Mouse (Mus musculus) embryonic facial prominence, embryonic 14.5 days (tissue): ENCODE measurements around the gene Olfr993. TPM values are rescaled to one million over a fixed set of nuclear protein-coding genes. Genes with fewer than 3 reads are reported as not detected.

ENCODE experiments used
- ATAC-seq: fragments of 200-750 bp; cut with Nextera tagmentation; 2 replicates; pipeline ENCODE4 v1.8.0; 2017; ENCODE audit warnings: low read depth, moderate number of reproducible peaks, moderate TSS enrichment
- DNase-seq: peaks from one replicate; pipeline ENCODE4 v3.0.0-alpha.2; 2015; ENCODE audit warnings: low spot score
- H3K27ac ChIP-seq: fragments of 300-500 bp; sonication (generic); replicated peaks from 2 replicates; pipeline ENCODE4 v1.5.1; 2014; ENCODE audit warnings: low read depth, mild to moderate bottlenecking, low read length, moderate library complexity
- H3K27me3 ChIP-seq: fragments of 300-500 bp; sonication (generic); replicated peaks from 2 replicates; pipeline ENCODE4 v1.6.1; 2014; ENCODE audit warnings: low read length; ENCODE audit not compliant: control insufficient read depth, insufficient read depth
- H3K36me3 ChIP-seq: fragments of 300-500 bp; sonication (generic); 2 replicates; pipeline ENCODE4 v1.6.1; 2014; ENCODE audit warnings: low read length, mixed read lengths; ENCODE audit not compliant: control insufficient read depth, insufficient read depth
- H3K4me1 ChIP-seq: fragments of 300-500 bp; sonication (generic); 2 replicates; pipeline ENCODE4 v1.6.1; 2014; ENCODE audit warnings: antibody characterized with exemption, low read length; ENCODE audit not compliant: control insufficient read depth, insufficient read depth
- H3K4me2 ChIP-seq: fragments of 300-500 bp; sonication (generic); 2 replicates; pipeline ENCODE4 v1.6.1; 2014; ENCODE audit warnings: low read depth, mild to moderate bottlenecking, low read length, moderate library complexity, mixed read lengths
- H3K4me3 ChIP-seq: fragments of 300-500 bp; sonication (generic); 2 replicates; pipeline ENCODE4 v1.5.1; 2014; ENCODE audit warnings: low read depth, mild to moderate bottlenecking, low read length
- H3K9ac ChIP-seq: fragments of 300-500 bp; sonication (generic); 2 replicates; pipeline ENCODE4 v1.6.1; 2014; ENCODE audit warnings: low read depth, mild to moderate bottlenecking, low read length, moderate library complexity, mixed read lengths
- H3K9me3 ChIP-seq: fragments of 300-500 bp; sonication (generic); 2 replicates; pipeline ENCODE4 v1.6.1; 2016; ENCODE audit warnings: low read length; ENCODE audit not compliant: control insufficient read depth
- WGBS: fragments of 180-500 bp; shearing (Covaris S2); extraction: QIAGEN DNeasy Blood & Tissue Kit; methylation state at CpG from one replicate; pipeline ENCODE4 v1.1.7; 2014; 5-methylcytosine and 5-hydroxymethylcytosine counted together
- polyA plus RNA-seq: library from polyadenylated mRNA; unstranded; fragments of >200 nt; fragmentation: Nextera tagmentation; extraction: Ambion mirVana; gene quantifications from 2 replicates; pipeline ENCODE4 v1.2.1, GENCODE M21; 2014

Gene Olfr993
- polyA plus RNA-seq = not detected in 2 replicates

DNA sequence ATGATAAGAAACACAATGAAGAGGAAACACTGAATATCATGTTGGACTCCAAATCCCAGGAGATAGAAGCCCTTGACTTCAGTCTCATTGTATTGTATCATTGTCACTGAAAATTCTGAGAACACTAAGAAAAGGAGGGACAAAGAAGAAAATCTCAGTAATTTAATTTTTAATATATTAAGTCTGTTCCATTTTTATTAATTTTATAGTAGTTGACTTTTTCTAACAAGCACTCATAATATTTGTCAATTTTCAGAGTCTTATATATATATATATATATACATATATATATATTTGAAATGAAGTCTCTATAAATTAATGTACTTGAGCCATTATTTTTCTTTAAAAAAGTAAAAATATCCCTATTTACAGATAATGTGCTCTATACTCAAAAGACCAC, at the start of gene Olfr993:
Gene Olfr993, minus strand, starts transcription at position 101 of the 400 bp plus-strand sequence.
- no peak for DNase-seq
- no peak within 1 kb of the TSS for H3K27ac ChIP-seq

DNA sequence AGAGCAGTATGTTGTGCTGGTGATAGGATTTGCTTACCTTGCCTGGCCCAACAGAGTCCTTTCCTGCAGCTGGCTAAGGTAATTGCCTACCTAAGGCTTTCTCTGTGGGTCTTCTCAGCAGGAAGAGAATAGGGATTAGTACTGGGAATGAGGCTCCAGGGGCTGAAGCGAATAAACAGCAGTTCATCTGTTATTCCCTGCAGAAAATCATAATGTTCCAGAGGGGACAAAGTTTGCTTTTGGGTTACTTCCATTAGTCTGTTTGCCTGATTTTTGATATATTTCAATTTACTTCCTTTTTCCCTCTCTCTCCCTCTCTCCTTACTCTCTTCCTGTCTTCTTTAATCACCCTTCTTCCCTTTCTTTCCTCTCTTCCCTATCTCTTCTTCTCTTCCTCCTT, 28.9 kb upstream of the Olfr993 start, which contains the start of gene Olfr995:
Gene Olfr995, minus strand, starts transcription at position 101 of the 400 bp plus-strand sequence.
- WGBS = 13% methylated on average over 1 of the region's 1 CpGs

More for the DNA sequence above, at the start of gene Olfr993:
- no peak within 1 kb of the TSS for H3K4me3 ChIP-seq
- ATAC-seq = no peak
- no peak within 1 kb of the TSS for H3K4me2 ChIP-seq
- H3K4me1 ChIP-seq = no peaks in the 10 kb centered on the region
- no peaks in the 10 kb centered on the region for H3K27me3 ChIP-seq
- H3K9ac ChIP-seq = no peak within 1 kb of the TSS
- no peaks in the 10 kb centered on the region for H3K9me3 ChIP-seq
- no peaks in the 10 kb centered on the region for H3K36me3 ChIP-seq

DNA sequence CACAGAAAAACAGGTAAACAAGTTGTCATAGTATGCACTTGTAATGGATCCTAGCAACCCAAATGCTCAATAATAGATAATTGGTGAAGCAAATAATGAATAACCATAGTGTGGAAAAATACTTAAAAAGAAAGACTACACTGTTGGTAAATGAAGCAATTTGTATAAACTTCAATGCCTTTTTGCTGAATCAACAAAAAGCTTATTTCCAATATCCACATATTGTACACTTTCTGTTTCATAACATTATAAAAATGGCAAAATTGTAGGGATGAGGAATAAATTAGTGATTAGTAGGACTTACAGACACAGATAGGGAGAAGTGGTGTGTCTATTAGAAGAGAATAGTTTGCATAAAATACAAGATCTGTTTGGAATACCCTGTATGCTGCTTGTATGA, 27.9 kb upstream of the Olfr993 start:
- ATAC-seq (no peak), DNase-seq (no peak)
- Histone ChIP-seq H3K4me3 (no peak overlapping the region), H3K4me2 (no peak overlapping the region), H3K4me1 (no peaks in the 10 kb centered on the region), H3K9me3 (no peaks in the 10 kb centered on the region), H3K36me3 (no peaks in the 10 kb centered on the region), H3K9ac (no peak overlapping the region), H3K27me3 (no peaks in the 10 kb centered on the region), H3K27ac (no peak overlapping the region)

More for the DNA sequence above, 28.9 kb upstream of the Olfr993 start, which contains the start of gene Olfr995:
- DNase-seq (no peak), ATAC-seq (no peak)
- Histone ChIP-seq H3K9ac (no peak within 1 kb of the TSS), H3K36me3 (no peaks in the 10 kb centered on the region), H3K27ac (no peak within 1 kb of the TSS), H3K9me3 (no peaks in the 10 kb centered on the region), H3K4me3 (no peak within 1 kb of the TSS), H3K4me2 (no peak within 1 kb of the TSS), H3K27me3 (no peaks in the 10 kb centered on the region), H3K4me1 (no peaks in the 10 kb centered on the region)

DNA sequence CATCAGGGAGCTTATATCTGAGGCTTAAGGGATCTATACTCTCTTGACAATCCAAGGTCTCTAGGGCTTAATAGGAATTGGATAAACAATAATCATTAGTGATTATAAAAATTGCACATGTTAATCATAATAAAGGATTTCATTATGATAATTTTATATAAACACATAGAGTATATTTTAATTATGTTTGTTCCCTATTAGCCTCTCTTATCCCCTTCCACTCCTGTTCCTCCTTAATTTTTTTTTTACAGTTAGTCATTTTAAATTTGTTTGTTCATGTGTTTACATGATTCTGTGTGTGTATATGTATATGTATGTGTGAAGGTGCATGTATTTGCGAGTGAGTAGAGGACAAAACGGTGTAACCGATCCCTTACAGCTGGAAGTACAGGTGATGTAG, 21.7 kb upstream of the Olfr993 start, which contains the start of gene Olfr994:
Gene Olfr994, minus strand, starts transcription at position 101 of the 400 bp plus-strand sequence.
- WGBS = 86% methylated on average over 3 of the region's 3 CpGs
- H3K4me2 ChIP-seq = no peak within 1 kb of the TSS

DNA sequence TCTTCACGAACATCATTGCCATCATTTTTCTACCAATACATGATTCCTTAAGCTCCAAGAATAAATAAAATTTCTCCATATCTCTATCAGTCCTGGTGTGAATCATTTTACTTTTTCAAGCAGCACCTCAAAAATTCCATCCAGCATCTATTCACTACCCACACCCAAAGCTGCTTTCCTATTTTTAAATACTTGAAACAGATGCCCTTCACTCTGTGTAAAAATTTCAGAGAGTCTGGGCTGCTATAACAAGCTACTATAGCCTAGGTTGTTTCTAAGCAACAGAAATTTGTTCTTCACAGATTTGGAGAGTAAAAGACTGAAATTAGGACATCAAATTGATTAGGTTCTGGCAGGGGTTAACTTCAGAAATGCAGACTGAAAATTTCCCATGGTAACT, 11.2 kb upstream of the Olfr993 start:
- Histone ChIP-seq H3K9ac (no peak overlapping the region), H3K9me3 (no peaks in the 10 kb centered on the region), H3K4me3 (no peak overlapping the region), H3K4me1 (no peaks in the 10 kb centered on the region), H3K4me2 (no peak overlapping the region), H3K27ac (no peak overlapping the region), H3K27me3 (no peaks in the 10 kb centered on the region), H3K36me3 (no peaks in the 10 kb centered on the region)
- no peak for ATAC-seq
- 73% methylated on average over 1 of the region's 1 CpGs for WGBS
- no peak for DNase-seq

More for the DNA sequence above, 21.7 kb upstream of the Olfr993 start, which contains the start of gene Olfr994:
- Histone ChIP-seq H3K9me3 (no peaks in the 10 kb centered on the region), H3K9ac (no peak within 1 kb of the TSS), H3K36me3 (no peaks in the 10 kb centered on the region), H3K27me3 (no peaks in the 10 kb centered on the region), H3K4me3 (no peak within 1 kb of the TSS), H3K27ac (no peak within 1 kb of the TSS), H3K4me1 (no peaks in the 10 kb centered on the region)
- ATAC-seq (no peak), DNase-seq (no peak)

DNA sequence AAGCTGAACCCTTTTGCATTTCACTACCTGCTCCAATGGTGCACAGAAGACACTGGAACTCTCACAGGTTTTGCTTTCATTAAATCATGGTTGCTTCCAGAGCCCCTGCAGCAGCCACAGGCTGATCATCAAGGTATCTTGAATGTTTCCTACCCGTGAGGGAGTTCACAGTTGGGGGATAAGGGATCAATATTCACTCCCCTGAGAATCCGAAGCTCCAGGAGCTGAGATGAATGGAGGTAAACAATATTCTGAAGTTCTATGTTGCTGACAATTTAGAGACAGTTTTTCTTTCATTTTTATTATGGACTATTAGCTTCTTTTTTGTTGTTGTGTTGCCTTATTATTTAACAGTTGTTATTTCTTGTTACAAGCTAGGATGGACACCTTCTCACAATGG, 5.3 kb downstream of the Olfr993 start, which contains the start of gene Olfr992:
Gene Olfr992, minus strand, starts transcription at position 101 of the 400 bp plus-strand sequence.
- no peak within 1 kb of the TSS for H3K27ac ChIP-seq
- no peaks in the 10 kb centered on the region for H3K4me1 ChIP-seq
- DNase-seq (no peak), ATAC-seq (no peak)
- 61% methylated on average over 2 of the region's 2 CpGs for WGBS
- H3K9ac ChIP-seq = no peak within 1 kb of the TSS
- no peaks in the 10 kb centered on the region for H3K36me3 ChIP-seq
- H3K4me2 ChIP-seq = no peak within 1 kb of the TSS
- no peaks in the 10 kb centered on the region for H3K27me3 ChIP-seq
- no peaks in the 10 kb centered on the region for H3K9me3 ChIP-seq
- no peak within 1 kb of the TSS for H3K4me3 ChIP-seq

Other genes with a start within 250 kb of the Olfr993 start
- gene Lrrc55, start 217.7 kb downstream of the Olfr993 start, polyA plus RNA-seq = 2.1 and 2.3 TPM in 2 replicates
- not detected in 2 replicates for gene Olfr987, start 75.6 kb downstream of the Olfr993 start, polyA plus RNA-seq
- not detected in 2 replicates for gene Olfr988, start 51.6 kb downstream of the Olfr993 start, polyA plus RNA-seq
- not detected in 2 replicates for gene Olfr992, start 5.4 kb downstream of the Olfr993 start, polyA plus RNA-seq
- not detected in 2 replicates for gene Olfr994, start 21.6 kb upstream of the Olfr993 start, polyA plus RNA-seq
- gene Olfr995, start 28.8 kb upstream of the Olfr993 start, polyA plus RNA-seq = not detected in 2 replicates
- gene 4833423E24Rik, start 104.1 kb upstream of the Olfr993 start, polyA plus RNA-seq = 4.3 and 4.5 TPM in 2 replicates
- gene Olfr996, start 164.3 kb upstream of the Olfr993 start, polyA plus RNA-seq = not detected in 2 replicates
- gene Olfr998, start 174.1 kb upstream of the Olfr993 start, polyA plus RNA-seq = not detected in 2 replicates
- gene Olfr1000, start 197.0 kb upstream of the Olfr993 start, polyA plus RNA-seq = not detected in 2 replicates
- not detected in 2 replicates for gene Olfr1002, start 235.8 kb upstream of the Olfr993 start, polyA plus RNA-seq
- gene Olfr154, start 249.6 kb upstream of the Olfr993 start, polyA plus RNA-seq = not detected in 2 replicates